ENCODE assay signal across 28 mouse cellular contexts in the genomic region with DNA sequence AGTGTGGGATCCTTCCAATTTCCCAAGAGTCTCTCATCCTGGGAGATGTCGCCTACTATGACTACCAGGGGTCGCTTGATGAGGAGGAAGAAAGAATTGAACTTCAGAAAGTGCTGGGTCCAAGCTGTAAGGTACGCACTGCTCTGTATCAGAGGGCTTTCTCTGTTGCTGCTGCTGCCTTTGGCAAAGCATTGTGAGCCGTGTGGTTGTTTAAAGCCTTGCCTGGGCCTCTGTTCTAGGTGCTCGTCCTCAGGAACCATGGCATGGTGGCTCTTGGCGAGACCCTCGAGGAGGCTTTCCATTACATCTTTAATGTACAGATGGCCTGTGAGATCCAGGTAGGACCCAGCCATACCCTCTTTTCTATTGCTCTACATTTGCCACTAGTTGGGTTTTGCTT.
"Had no signal": no experiment of that assay in that cellular context is flagged by ENCODE, and none has a peak within 500 bp of the region (broad histone marks: within the 10 kb centered on the region; RNA-seq: fewer than 3 reads in every experiment).

No protein-coding gene starts in this region.

- H3K9me3 ChIP-seq: limb, embryonic 10.5 days; limb, embryonic 12.5 days; limb, embryonic 13.5 days; limb, embryonic 15.5 days; liver, embryonic 12.5 days; liver, embryonic 13.5 days; liver, embryonic 15.5 days; lung, embryonic 15.5 days; megakaryocyte, embryonic 14.5 days; midbrain, embryonic 10.5 days; midbrain, embryonic 12.5 days; midbrain, embryonic 13.5 days; midbrain, embryonic 15.5 days had no signal

- H3K27me3 ChIP-seq: limb, embryonic 12.5 days; limb, embryonic 13.5 days; limb, embryonic 15.5 days; liver, embryonic 12.5 days; liver, embryonic 13.5 days; liver, embryonic 15.5 days; lung, embryonic 15.5 days; megakaryocyte, embryonic 14.5 days; midbrain, embryonic 12.5 days; midbrain, embryonic 13.5 days; midbrain, embryonic 15.5 days had no signal

- H3K4me3 ChIP-seq: left cerebral cortex, adult 2 months; limb, embryonic 10.5 days; limb, embryonic 12.5 days; limb, embryonic 13.5 days; limb, embryonic 15.5 days; liver, embryonic 12.5 days; liver, embryonic 13.5 days; liver, embryonic 15.5 days; lung, embryonic 15.5 days; megakaryocyte, embryonic 14.5 days; midbrain, embryonic 10.5 days; midbrain, embryonic 12.5 days; midbrain, embryonic 13.5 days; midbrain, embryonic 15.5 days; myocyte had no signal

- H3K27ac ChIP-seq: left cerebral cortex, adult 2 months; limb, embryonic 10.5 days; limb, embryonic 12.5 days; limb, embryonic 13.5 days; limb, embryonic 15.5 days; liver, embryonic 12.5 days; liver, embryonic 13.5 days; liver, embryonic 14.5 days; liver, embryonic 15.5 days; lung, embryonic 15.5 days; macrophage; midbrain, embryonic 10.5 days; midbrain, embryonic 12.5 days; midbrain, embryonic 13.5 days; midbrain, embryonic 15.5 days had no signal

- DNase-seq: left cerebral cortex, postnatal 4 days; liver; liver, embryonic 13.5 days; liver, postnatal 0 days; lung, adult 18-20 months; lung, adult 2 months; lung, embryonic 14.5 days; lung, postnatal 10 days; lung, postnatal 14 days; lung, postnatal 36 days; lung, postnatal 4 days; midbrain, embryonic 14.5 days had no signal

- H3K36me3 ChIP-seq: midbrain, embryonic 15.5 days had no signal

- H3K4me1 ChIP-seq: limb, embryonic 10.5 days; limb, embryonic 12.5 days; limb, embryonic 15.5 days; liver, embryonic 12.5 days; liver, embryonic 13.5 days; liver, embryonic 15.5 days; lung, embryonic 15.5 days; megakaryocyte, embryonic 14.5 days; midbrain, embryonic 10.5 days; midbrain, embryonic 12.5 days; midbrain, embryonic 13.5 days; midbrain, embryonic 15.5 days had no signal
